Mouse (Mus musculus) layer of hippocampus, adult 6 months (tissue): ENCODE data around the gene 5830411N06Rik. TPM values are rescaled to one million over a fixed set of nuclear protein-coding genes. Genes with fewer than 3 reads are reported as not detected.

Source experiments
- long read RNA-seq, 2 experiments: library from polyadenylated mRNA; unstranded; transcript quantifications; one replicate each; pipeline ENCODE4 v2.0.0; 2019 to 2020
- polyA plus RNA-seq: library from polyadenylated mRNA; unstranded; fragments of <200 nt; fragmentation: Nextera tagmentation; gene quantifications from 2 replicates; pipeline ENCODE4 v1.2.3, GENCODE M21; 2021

The 5830411N06Rik gene
- polyA plus RNA-seq = 0.09 TPM in 1 of 2 replicates, not detected in the other
- long read RNA-seq, experiment 1 = 0 reads
- long read RNA-seq, experiment 2 = 0 reads

GRCm38 (mm10) chr7:140247216-140247615 is at the start of gene 5830411N06Rik:
5830411N06Rik (plus strand) TSS chr7:140247284.

GRCm38 (mm10) chr7:140205864-140206263 is 41.2 kb upstream of the 5830411N06Rik start, which contains the start of gene Olfr524:
Olfr524 (minus strand) TSS chr7:140205964.

GRCm38 (mm10) chr7:140217967-140218366 is 29.1 kb upstream of the 5830411N06Rik start, which contains the start of gene Cd163l1:
Cd163l1 (plus strand) TSS chr7:140218267.

GRCm38 (mm10) chr7:140320558-140320957 is 73.5 kb downstream of the 5830411N06Rik start, which contains the start of gene Olfr525:
Olfr525 (plus strand) TSS chr7:140320858.

GRCm38 (mm10) chr7:140333717-140334116 is 86.6 kb downstream of the 5830411N06Rik start, which contains the start of gene Olfr527:
Olfr527 (plus strand) TSS chr7:140334017.

Other genes starting within 250 kb of the 5830411N06Rik start
- 40.0 and 45.8 TPM in 2 replicates for gene Zfp511, start 210.9 kb upstream of the 5830411N06Rik start, polyA plus RNA-seq
- gene Tubgcp2, start 210.6 kb upstream of the 5830411N06Rik start, polyA plus RNA-seq = 31.6 and 34.4 TPM in 2 replicates
- not detected in 2 replicates for gene Msx3, start 198.2 kb upstream of the 5830411N06Rik start, polyA plus RNA-seq
- gene Caly, start 164.7 kb upstream of the 5830411N06Rik start, polyA plus RNA-seq = 701 and 786 TPM in 2 replicates
- gene Prap1, start 153.9 kb upstream of the 5830411N06Rik start, polyA plus RNA-seq = not detected in 2 replicates
- gene Fuom, start 144.8 kb upstream of the 5830411N06Rik start, polyA plus RNA-seq = 107 and 108 TPM in 2 replicates
- 3.4 and 4.2 TPM in 2 replicates for gene Paox, start 131.5 kb upstream of the 5830411N06Rik start, polyA plus RNA-seq
- gene Echs1, start 130.8 kb upstream of the 5830411N06Rik start, polyA plus RNA-seq = 139 and 145 TPM in 2 replicates
- gene Mtg1, start 109.7 kb upstream of the 5830411N06Rik start, polyA plus RNA-seq = 46.4 and 48.4 TPM in 2 replicates
- gene Sprn, start 92.4 kb upstream of the 5830411N06Rik start, polyA plus RNA-seq = 66.3 and 73.0 TPM in 2 replicates
- not detected in 2 replicates for gene Olfr522, start 82.5 kb upstream of the 5830411N06Rik start, polyA plus RNA-seq
- gene Olfr523, start 74.1 kb upstream of the 5830411N06Rik start, polyA plus RNA-seq = not detected in 2 replicates
- not detected in 2 replicates for gene Olfr524, start 41.3 kb upstream of the 5830411N06Rik start, polyA plus RNA-seq
- 0.06 and 0.10 TPM in 2 replicates for gene Cd163l1, start 29.0 kb upstream of the 5830411N06Rik start, polyA plus RNA-seq
- not detected in 2 replicates for gene Olfr525, start 73.6 kb downstream of the 5830411N06Rik start, polyA plus RNA-seq
- gene Olfr527, start 86.7 kb downstream of the 5830411N06Rik start, polyA plus RNA-seq = not detected in 2 replicates
- not detected in 2 replicates for gene Olfr60, start 114.4 kb downstream of the 5830411N06Rik start, polyA plus RNA-seq
- gene Olfr530, start 129.0 kb downstream of the 5830411N06Rik start, polyA plus RNA-seq = not detected in 2 replicates
- gene Olfr531, start 155.6 kb downstream of the 5830411N06Rik start, polyA plus RNA-seq = not detected in 2 replicates
- not detected in 2 replicates for gene Olfr532, start 174.4 kb downstream of the 5830411N06Rik start, polyA plus RNA-seq
- gene Olfr533, start 216.1 kb downstream of the 5830411N06Rik start, polyA plus RNA-seq = not detected in 2 replicates
- not detected in 2 replicates for gene Olfr535, start 236.9 kb downstream of the 5830411N06Rik start, polyA plus RNA-seq